Mouse (Mus musculus) left cerebral cortex, adult 11 months (tissue): ENCODE results near the gene Stoml2.
A peak's percentile ranks its signal among the peaks of the same experiment; 100 is the strongest.

Experiments
- DNase-seq: peaks from one replicate; pipeline ENCODE4 v3.0.0; 2022; ENCODE audit warnings: low spot score

The Stoml2 gene

DNA sequence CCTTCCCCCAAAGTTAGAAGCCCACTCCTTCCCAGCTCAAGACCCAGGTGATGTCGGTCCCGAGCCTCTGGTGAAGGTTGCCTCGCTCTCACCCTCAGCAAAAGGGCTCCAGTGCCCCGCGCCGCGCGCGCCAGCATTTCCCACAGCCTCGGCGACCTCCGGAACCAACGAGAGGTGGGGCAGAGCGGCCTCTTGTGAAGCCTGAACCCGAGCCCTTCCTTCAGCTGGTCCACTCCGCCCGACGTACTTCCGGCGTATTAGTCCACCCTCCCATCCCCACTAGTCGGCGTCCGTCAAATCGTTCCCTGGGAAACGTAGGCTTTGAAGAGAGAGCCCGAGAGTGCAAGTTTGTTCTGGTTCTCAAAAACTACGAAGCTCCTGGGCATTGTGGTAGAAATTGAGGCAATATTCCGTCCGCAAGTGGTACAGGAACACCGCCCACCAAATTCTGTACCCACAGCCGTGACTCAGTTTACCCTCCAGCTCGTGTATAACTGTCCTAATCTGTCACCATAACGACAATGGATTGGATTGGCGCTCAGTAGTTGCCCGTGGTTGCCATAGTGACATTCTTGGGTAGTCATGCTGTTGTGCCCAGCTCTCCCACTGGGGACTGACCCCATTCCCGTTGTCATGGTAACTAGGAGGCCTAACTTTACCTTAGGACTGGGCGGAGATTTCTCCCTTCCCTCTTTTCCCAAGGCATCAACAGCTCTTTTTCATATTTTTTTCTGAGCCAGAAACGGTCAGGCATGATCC, at the start of gene Stoml2:
Gene Stoml2, minus strand, starts transcription at position 474 of the 759 bp plus-strand sequence.
- peak; percentile 89 for DNase-seq

DNA sequence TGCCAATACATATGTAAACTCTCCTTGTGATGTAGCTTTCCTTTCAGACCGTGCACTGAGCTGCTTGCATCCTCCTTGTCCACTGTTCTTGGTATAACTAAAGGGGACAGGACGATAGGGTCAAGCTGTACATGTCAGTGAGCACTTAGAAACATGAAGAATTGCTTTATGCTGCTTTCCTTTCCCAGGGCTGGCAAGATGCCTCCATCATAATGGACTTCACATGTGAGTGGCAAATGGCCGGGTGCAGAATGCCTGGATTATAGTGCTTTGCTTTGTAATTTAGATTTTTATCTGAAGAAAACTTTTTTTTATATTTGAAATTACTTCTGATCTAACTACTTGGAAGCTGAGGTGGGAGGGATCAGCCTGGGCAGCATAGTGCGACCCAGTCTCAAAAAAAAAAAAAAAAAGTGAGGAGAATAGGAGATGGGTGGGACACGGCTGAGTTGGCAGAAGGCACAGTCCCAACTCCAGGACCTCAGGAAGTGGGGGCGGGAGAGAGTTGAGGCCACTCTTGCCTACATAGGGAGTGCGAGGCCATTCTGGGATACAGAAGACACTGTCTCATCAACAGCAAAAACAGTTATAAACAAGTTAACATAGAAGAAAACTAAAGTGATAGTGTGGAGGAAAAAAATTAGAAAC, 46.7 kb upstream of the Stoml2 start:
- no peak for DNase-seq

DNA sequence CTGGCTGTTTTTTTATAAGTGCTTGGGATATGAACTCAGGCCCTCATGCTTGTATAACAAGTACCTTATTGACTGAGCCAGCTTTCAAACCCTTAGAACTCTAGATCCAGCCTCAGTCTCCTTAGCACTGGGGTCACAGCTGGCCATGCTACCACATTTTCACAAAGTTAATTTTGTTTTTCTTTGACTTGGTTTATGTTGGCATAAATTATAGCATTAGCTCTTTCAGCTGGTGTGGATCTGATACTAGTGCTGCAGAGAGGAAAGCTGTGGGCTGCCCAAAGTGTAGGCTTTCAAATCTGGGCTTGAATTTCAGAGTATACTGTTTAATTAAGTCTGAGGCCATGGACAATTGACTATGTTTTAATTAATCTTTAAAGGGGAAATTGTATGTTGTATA, 43.4 kb upstream of the Stoml2 start:
- DNase-seq, result no peak

DNA sequence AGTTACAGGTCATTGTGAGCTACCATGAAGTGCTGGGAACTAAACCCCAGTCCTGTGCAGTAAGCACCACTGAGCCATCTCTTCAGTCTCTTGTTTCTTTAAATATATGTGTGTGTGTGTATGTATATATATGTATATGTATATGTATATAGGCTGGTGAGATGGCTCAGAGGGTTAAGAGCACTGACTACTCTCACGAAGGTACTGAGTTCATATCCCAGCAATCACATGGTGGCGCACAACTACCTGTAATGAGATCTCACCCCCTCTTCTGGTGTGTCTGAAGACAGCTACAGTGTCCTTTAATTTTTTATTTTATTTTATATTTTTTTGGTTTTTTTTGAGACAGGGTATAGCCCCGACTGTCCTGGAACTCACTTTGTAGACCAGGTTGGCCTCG, 34.0 kb upstream of the Stoml2 start:
- no peak for DNase-seq

DNA sequence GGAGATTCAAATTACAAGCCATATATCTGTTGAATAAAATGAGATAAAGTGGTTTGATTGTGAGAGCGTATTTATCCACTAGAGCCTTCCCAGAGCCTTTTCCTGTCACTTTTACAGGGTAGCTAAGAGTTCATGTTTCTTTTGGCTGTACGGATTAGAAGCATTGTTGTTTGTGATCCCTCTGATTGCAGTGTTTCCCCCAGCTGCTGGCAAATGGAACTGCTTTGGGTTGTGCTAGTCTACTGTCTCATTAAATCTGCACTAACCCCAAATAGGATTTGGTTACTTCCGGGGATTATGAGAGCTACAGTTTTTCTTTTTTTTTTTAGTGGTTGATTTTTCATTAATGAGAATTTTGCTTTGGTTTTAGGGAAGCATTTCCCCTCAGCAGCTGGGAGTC, 28.8 kb upstream of the Stoml2 start:
- DNase-seq, result no peak

GRCm38 (mm10) chr4:43059697-43060096, 28.2 kb upstream of the Stoml2 start:
- DNase-seq, result no peak

DNA sequence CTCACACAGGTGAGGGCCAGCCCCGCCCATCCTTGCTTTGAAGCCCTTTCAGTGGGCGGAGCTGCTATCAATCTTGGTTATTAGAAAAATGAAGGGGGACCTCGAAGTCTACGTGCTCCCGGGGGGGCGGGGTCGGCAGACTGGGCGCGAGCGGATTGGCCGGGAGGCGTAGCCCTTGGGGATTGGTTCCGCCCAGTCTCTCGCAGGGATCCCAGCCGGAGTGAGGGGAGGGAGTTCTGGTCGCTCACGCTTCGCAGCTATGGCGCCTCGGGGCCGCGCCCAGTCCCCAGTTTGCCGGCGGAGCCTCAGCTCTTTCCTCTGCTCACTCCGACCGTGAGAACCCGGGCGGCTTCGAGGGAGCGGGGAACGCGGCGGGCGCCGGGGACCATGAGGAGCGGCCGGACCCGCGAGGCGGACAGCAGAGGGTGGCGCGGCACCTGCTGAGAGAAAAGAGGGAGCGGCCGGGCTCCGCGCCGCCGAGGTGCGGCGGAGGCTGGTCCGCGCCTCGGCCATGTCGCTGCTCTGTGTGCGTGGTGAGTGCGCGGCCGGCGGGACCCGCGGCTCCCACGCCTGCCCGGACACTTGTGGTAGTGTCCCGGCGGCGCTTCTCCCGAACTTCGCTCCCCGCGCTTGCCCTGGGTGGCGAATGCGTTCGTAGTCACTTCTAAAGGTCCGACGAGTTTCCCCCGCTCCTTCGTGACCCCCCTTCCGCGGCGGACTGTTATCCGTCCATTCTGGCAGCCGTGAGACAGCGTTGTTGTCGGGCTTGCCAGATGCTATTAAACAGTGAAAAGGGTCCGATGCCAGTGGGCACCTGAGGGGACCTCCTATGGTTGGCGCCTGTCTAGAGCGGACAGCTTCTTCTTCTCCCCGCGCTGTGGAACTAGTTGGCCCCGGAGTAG, 27.5 kb upstream of the Stoml2 start, which contains the start of gene Unc13b:
Gene Unc13b, plus strand, starts transcription at position 201 of the 902 bp plus-strand sequence.
- peak; percentile 69 for DNase-seq

GRCm38 (mm10) chr4:43058392-43058752, 26.9 kb upstream of the Stoml2 start:
- no peak for DNase-seq

DNA sequence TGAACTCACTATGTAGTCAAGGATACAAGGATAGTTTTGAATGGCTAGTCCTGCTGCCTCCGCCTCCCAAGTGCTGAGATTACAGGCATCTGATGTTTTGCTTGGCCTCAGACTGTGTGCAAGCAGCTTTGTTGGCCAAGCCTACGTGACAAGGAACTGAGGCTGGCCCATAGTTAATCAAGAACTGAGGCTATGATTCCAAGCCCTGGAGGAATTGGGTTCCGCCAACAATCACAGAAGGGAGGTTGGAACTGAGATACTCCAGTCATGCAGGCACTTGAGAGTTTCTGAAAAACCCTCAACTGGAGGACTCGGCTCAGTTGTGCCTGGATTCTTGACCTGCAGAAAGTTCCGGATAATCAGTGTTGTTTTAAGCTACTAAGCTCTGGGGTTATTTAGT, 26.1 kb upstream of the Stoml2 start:
- no peak for DNase-seq

DNA sequence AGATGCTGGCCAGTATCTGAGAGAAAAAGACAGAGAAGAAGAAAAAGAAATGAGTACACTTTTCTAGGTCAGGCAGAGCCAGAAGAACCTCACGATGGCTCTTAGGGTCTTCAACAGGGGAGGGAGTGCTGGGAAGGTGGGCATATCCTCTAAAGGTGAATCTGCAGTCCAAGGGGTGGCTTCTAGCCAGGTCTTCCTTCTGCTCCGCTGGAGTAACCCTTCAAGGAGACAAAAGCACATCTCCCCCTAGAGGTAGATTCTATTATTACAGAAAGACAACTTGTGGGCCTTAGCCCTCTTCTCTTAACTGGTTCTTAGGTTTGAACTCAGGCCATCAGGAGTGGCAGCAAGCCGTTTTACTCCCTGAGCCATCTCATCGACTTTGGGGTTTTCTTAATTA, 21.1 kb upstream of the Stoml2 start:
- DNase-seq, result no peak

- no peak for DNase-seq
Measured at GRCm38 (mm10) chr4:43047231-43047630, 15.7 kb upstream of the Stoml2 start.

DNA sequence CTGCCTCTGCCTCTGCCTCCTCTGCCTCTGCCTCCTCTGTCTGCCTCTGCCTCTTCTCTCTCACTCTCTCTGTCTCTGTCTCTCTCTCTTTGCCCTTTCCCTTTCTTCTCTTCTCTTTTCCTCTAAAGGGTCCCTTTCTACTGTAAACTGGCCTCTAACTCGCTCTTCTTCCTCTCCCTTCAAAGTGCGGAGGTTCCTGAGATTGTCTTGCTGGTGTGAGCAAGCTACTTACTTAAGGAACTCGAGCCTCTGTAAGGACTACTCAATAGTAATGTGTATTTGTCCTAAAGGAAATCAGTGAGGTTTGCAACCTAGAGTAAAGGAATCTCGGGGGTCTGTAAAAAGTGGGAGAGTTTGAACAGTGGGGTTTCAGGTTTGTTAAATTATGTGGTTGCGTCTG, 15.1 kb upstream of the Stoml2 start:
- DNase-seq, result no peak

- peak; percentile 92 for DNase-seq
Measured at GRCm38 (mm10) chr4:43045659-43046302, 14.3 kb upstream of the Stoml2 start, which contains the start of gene Fam214b. Gene Fam214b (minus strand): TSS chr4:43046220.

DNA sequence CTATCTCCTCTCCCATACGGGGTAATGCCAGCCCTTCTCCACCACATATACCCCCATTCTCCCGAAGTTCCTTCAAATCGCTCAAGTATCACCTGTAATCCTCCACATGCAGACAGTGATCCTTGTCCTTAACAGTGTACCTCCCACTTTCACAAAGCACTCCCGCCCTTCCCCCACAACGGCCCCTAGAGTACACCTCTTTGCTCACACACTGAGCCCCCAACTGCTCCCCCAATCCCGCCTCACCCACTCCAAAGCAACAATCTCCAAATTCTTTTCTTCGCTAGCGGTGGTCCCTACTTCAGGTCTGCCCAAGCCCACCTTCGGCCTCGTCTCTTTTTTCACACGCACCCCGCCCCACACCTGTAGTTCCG, 13.8 kb upstream of the Stoml2 start:
- no peak for DNase-seq

DNA sequence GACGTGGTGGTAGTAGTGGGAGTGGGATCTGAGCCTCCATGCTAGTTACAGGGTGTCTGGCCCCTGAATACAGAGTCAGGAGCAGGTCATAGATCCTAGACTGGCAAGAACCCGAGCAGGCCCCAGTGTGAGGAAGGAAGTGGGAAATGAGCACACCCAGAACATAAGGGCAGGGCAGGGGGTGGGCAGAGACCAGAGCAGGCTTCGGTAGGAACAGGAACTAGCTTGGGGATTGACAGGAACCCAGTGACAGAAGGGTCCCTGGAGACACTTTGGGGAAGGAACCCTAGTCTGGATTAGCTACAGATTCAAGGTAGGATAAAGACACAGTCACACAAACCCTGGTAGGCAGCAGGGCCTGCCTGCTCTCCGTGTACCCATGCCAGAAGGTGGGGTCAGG, 13.2 kb upstream of the Stoml2 start:
- DNase-seq, result no peak

GRCm38 (mm10) chr4:43043644-43044357, 12.3 kb upstream of the Stoml2 start:
- DNase-seq, result no peak

DNA sequence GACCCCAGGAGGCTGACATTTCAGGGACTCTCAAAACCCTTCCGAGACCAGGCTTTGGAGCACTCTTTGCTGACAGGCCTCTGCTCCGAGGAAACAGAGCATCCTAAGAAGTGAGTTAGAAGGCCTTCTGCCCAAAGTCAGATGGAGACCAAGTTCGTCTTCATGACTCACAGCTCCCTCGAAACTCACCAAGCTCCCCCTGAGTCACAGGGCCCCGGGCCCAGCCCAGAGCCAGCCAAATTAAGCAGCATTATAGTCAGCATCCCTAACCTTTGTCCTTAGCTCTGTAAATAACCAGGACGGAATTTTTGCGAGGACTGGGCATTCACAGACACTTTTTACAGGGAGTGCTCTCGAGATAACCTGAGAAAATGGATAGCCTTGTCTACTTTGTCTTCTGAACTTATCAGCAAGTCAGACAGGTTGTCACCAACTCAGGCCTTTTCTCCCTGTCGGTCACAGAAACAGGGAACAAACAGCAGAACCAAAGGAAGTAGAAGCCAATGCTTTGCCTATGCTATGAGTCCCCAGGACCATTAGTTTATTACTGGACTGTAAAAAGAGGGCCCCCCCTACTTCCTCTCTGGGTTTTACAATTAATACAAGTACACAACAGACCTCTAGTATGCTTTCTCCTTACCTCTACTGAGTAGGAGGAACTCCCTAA, 9.5 kb upstream of the Stoml2 start:
- DNase-seq, result no peak

DNA sequence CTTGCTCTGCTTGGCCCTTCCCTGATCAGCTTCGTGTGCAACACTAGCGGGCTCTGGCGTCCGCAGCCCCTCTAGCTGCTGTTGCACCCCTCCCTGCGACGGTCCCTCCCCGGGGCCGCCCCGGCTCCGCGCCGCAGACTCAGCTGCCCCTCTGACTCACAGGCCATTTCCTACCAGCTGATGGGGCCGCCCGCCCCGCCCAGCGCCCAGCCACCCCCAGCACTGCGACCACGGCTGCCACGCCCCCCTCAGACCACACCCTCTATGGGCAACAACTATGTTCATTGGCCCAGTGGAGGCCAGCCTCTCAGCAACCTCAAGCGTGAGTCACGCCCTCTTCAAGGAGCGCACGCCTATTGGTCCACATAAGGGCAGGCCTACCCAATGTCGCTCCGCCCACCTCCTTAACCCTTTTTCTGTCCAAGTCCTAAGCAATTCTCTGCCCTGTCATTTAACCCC, 8.6 kb upstream of the Stoml2 start:
- peak; percentile 96 for DNase-seq

GRCm38 (mm10) chr4:43039609-43040008, 8.1 kb upstream of the Stoml2 start:
- DNase-seq, result no peak

- DNase-seq, result no peak
Measured at GRCm38 (mm10) chr4:43038567-43039495, 7.3 kb upstream of the Stoml2 start.
